Mouse (Mus musculus) neural tube, embryonic 13.5 days (tissue): ENCODE measurements around the gene Bscl2. TPM values are rescaled to one million over a fixed set of nuclear protein-coding genes. Genes with fewer than 3 reads are reported as not detected.

Experiments used
- ATAC-seq: fragments of 200-750 bp; cut with Nextera tagmentation; 2 replicates; pipeline ENCODE4 v1.8.0; 2017; ENCODE audit warnings: low read depth, mild to moderate bottlenecking, moderate TSS enrichment, moderate library complexity
- H3K27ac ChIP-seq: fragments of 300-500 bp; sonication (generic); replicated peaks from 2 replicates; pipeline ENCODE4 v1.5.1; 2015; ENCODE audit warnings: moderate library complexity, mild to moderate bottlenecking, inconsistent platforms
- H3K27me3 ChIP-seq: fragments of 300-500 bp; sonication (generic); 2 replicates; pipeline ENCODE4 v1.6.1; 2015; ENCODE audit warnings: mild to moderate bottlenecking, inconsistent platforms
- H3K36me3 ChIP-seq: fragments of 300-500 bp; sonication (generic); 2 replicates; pipeline ENCODE4 v1.6.1; 2015; ENCODE audit warnings: mild to moderate bottlenecking, inconsistent platforms
- H3K4me1 ChIP-seq: fragments of 300-500 bp; sonication (generic); replicated peaks from 2 replicates; pipeline ENCODE4 v1.6.1; 2015; ENCODE audit warnings: inconsistent platforms
- H3K4me2 ChIP-seq: fragments of 300-500 bp; sonication (generic); 2 replicates; pipeline ENCODE4 v1.6.1; 2015; ENCODE audit warnings: inconsistent platforms, mild to moderate bottlenecking, moderate library complexity
- H3K4me3 ChIP-seq: fragments of 300-500 bp; sonication (generic); 2 replicates; pipeline ENCODE4 v1.5.1; 2015; ENCODE audit warnings: mild to moderate bottlenecking, inconsistent platforms
- H3K9ac ChIP-seq: fragments of 300-500 bp; sonication (generic); 2 replicates; pipeline ENCODE4 v1.6.1; 2015; ENCODE audit warnings: moderate library complexity, mild to moderate bottlenecking, inconsistent platforms
- H3K9me3 ChIP-seq: fragments of 300-500 bp; sonication (generic); 2 replicates; pipeline ENCODE4 v1.6.1; 2016; ENCODE audit warnings: inconsistent platforms
- WGBS: fragments of 180-500 bp; shearing (Covaris S2); methylation state at CpG from one replicate; pipeline ENCODE4 v1.1.7; 2015; 5-methylcytosine and 5-hydroxymethylcytosine counted together
- polyA plus RNA-seq: library from polyadenylated mRNA; unstranded; fragments of >200 nt; fragmentation: Nextera tagmentation; extraction: Ambion mirVana; gene quantifications from 2 replicates; pipeline ENCODE4 v1.2.1, GENCODE M21; 2015

Bscl2 gene
- 82.5 and 84.2 TPM in 2 replicates for polyA plus RNA-seq

DNA sequence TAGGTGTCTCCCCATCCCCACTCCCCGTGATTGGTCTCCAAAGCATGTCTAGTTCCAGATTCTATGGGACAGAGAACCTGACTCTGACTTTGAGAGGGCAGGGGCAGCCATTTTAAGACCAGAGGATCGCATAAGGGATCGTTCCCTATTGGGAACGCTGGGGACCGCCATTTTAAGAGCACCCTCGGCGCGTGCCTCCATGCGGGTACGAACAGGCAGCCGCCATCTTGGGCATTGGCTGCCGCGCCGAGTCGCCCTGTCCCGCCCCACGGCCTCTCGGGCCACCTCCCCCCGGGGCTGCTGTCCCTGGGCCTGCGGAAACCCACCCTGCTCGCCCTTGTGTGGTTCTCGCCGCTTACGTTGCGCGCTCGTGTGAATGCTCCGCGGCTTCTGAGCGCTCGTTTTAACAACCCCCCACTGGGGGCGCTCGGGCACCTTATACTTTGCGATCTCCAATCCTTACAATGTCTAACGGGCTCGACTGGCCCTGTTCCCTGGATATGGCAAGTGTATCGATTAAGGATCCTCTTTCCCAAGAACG is at the start of gene Bscl2:
Gene Bscl2 (plus strand): TSS at position 217 of the 541 bp plus-strand sequence.
- Histone ChIP-seq H3K4me1 (peaks cover 51% of the 10 kb centered on the region), H3K9ac (peak within 1 kb of the TSS; percentile 93), H3K9me3 (no peaks in the 10 kb centered on the region), H3K4me2 (peak within 1 kb of the TSS; percentile 77), H3K36me3 (peaks cover 45% of the 10 kb centered on the region), H3K27ac (peak within 1 kb of the TSS; percentile 99), H3K4me3 (peak within 1 kb of the TSS; percentile 70), H3K27me3 (no peaks in the 10 kb centered on the region)
- WGBS: under 1% methylated on average over 38 of the region's 38 CpGs
- ATAC-seq: peak; percentile 71

DNA sequence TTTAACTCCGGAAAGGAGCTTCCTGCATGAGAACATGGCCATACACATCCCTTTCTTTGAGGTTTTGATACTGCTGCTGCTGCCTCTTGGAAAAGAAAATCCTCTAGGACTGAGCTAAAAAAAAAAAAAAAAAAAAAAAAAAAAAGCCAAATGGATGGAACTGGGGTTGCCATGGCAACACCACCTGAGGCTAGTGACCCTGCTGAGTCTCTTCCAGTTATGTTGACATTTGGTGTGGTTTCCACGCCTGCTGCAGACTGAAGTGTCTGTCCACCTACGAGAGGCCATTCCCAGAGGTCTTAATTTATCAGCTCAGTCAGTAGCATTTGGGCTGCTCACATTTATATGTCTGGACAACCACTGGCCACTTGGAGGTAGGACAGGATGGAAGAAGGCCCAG is 48.7 kb upstream of the Bscl2 start:
- 0 out of 2 replicates have a peak overlapping the region, but pooled peaks have one; percentile 19 for H3K27ac ChIP-seq
- peaks cover 26% of the 10 kb centered on the region for H3K36me3 ChIP-seq
- no peak overlapping the region for H3K4me3 ChIP-seq
- H3K9ac ChIP-seq: peak overlapping the region; percentile 38; the same call in 1 of the 2 replicates
- H3K27me3 ChIP-seq: no peaks in the 10 kb centered on the region
- H3K9me3 ChIP-seq: no peaks in the 10 kb centered on the region
- no peak overlapping the region for H3K4me2 ChIP-seq
- ATAC-seq: no peak
- WGBS: 23% methylated on average over 3 of the region's 3 CpGs
- peaks cover 22% of the 10 kb centered on the region for H3K4me1 ChIP-seq

DNA sequence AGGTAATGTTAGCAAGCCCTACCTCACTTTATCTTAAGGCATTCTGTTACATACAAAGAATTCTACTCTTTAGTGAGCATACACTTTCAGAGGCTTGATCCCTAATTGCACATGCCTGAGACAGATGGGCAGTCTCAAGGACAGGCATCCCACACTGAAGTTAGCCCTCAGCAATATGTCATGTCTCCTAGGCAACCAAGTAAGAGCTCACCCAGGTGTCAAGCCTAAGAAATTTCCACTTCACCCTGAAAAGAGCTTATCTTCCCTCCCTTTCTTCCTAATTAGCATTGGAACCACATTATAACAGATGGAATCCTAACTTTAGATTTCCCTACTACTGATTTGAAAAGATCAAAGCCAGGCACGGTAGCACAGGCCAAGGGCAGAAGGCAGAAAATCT is 48.1 kb upstream of the Bscl2 start:
- H3K27ac ChIP-seq: 0 out of 2 replicates have a peak overlapping the region, but pooled peaks have one; percentile 19
- ATAC-seq: no peak
- peaks cover 27% of the 10 kb centered on the region for H3K36me3 ChIP-seq
- H3K9ac ChIP-seq: peak overlapping the region; percentile 38; the same call in 1 of the 2 replicates
- H3K9me3 ChIP-seq: no peaks in the 10 kb centered on the region
- peaks cover 22% of the 10 kb centered on the region for H3K4me1 ChIP-seq
- WGBS: 62% methylated on average over 1 of the region's 1 CpGs
- no peak overlapping the region for H3K4me2 ChIP-seq
- H3K27me3 ChIP-seq: no peaks in the 10 kb centered on the region
- no peak overlapping the region for H3K4me3 ChIP-seq

DNA sequence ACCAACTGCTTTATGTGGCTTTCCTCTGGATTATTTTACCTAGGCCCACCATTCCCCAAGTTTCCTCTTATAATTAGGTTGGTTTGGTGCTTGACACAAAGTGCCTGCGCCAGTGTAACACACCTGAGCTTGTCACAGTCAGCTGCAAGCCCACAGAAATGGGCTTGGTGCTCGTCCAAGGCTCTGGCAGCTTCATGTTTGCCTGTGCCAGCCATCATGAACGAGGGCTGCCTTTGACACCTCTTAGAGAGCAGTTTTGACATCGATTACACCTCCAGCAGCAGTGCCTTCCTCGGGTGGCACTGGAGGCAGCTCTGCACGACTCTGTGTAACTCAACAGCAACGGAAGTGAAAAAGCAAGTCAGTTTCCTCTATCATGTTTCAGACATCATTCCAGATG is 47.1 kb upstream of the Bscl2 start:
- Histone ChIP-seq H3K9me3 (no peaks in the 10 kb centered on the region), H3K9ac (no peak overlapping the region), H3K27me3 (no peaks in the 10 kb centered on the region), H3K4me2 (no peak overlapping the region), H3K4me3 (no peak overlapping the region), H3K27ac (no peak overlapping the region), H3K4me1 (peaks cover 21% of the 10 kb centered on the region), H3K36me3 (peaks cover 37% of the 10 kb centered on the region)
- no peak for ATAC-seq
- 81% methylated on average over 7 of the region's 7 CpGs for whole genome bisulfite sequencing

DNA sequence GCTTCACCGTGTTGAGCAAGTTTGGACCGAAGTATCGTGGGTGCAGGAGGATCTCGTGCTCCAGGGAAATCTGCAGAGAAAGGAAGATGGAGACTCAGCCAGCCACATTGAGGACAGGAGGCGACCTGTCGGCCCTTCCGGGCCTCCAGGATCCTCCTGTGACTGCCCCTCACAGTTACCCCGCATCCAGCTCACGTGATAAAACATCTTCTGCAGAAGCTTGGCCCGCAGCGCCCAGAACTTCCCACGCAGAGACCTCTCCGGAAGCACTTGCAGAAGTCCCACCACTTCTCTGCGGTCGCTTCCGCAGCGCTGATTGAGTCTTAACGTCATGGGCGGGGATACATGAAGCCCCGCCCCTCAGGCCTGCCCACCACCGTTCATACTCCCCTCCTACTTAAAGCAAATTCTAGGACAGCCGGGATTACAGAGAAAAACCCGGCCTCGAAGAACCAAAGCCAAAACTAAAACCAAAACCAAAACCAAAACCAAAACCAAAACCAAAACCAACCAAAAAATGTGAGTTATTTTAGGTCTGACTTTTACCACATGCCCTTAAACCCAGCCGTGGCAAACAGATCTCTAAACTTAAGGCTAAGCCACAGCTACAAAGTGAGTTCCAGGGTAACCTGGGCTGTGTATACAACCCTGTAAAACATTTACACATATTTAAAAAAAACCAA is 38.9 kb upstream of the Bscl2 start, which contains the start of gene Polr2g:
Gene Polr2g (minus strand): TSS at position 314 of the 683 bp plus-strand sequence.
- 1% methylated on average over 25 of the region's 25 CpGs for WGBS
- peak; percentile 70 for ATAC-seq
- H3K9me3 ChIP-seq: no peaks in the 10 kb centered on the region

DNA sequence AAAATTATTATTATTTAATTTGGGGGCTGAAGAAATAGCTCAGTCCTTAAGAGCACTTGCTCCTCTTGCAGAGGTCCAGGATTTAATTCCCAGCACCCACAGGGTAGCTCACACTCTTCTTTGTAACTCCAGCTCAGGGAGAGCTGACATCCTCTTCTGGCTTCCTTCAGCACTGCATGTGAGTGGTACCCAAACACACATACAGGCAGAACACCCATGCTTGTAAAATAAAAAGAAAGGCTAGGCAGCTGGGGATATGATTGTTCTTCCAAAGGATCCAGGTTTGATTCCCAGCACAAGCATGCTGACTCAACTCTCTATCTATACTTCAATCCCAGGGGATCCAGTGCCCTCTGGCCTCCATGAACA is 38.3 kb upstream of the Bscl2 start:
- Histone ChIP-seq H3K9ac (no peak overlapping the region), H3K36me3 (peaks cover 24% of the 10 kb centered on the region), H3K27ac (no peak overlapping the region), H3K4me2 (peak overlapping the region; percentile 94), H3K27me3 (no peaks in the 10 kb centered on the region), H3K9me3 (no peaks in the 10 kb centered on the region), H3K4me1 (peaks cover 31% of the 10 kb centered on the region), H3K4me3 (peak overlapping the region; percentile 80)
- no peak for ATAC-seq

More for the DNA sequence above, 38.9 kb upstream of the Bscl2 start, which contains the start of gene Polr2g:
- Histone ChIP-seq H3K27ac (peak within 1 kb of the TSS; percentile 71), H3K4me2 (peak within 1 kb of the TSS; percentile 94), H3K9ac (peak within 1 kb of the TSS; percentile 84), H3K4me3 (peak within 1 kb of the TSS; percentile 80), H3K27me3 (no peaks in the 10 kb centered on the region), H3K36me3 (peaks cover 27% of the 10 kb centered on the region), H3K4me1 (peaks cover 30% of the 10 kb centered on the region)

DNA sequence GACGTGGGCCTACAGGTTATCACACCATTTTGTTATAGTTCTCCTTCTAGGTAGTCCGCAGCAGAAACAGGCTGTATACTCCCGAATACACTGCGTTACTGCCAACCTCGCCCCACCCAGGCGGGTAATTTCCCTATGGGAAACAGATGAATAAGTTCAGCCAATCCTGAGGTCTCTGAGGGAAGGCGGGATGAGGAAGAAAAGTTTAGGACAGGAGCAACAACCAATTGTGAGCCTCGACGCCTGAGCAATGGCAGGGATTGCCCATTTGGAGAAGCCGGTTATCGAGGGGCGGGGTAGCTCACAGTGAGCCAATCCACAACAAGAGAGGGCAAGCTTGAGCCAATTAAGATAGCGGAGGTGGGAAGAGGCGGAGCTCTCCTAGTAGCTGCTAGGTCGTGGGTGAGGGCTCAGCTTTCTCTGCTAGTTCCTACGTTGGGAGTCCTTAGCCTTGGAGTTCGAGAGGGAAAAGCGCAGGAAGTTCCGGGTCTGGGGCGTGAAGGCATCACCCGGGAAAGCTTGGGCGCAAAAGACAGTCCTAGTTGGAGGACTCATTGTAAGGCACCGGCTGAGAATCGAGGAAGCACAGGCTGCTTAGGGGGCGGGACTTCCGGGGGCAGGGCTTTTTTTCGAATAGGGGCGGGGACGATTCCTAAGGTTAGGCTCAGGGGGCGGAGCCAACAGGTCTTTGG is 35.0 kb upstream of the Bscl2 start, which contains the start of gene Zbtb3:
Gene Zbtb3 (plus strand): TSS at position 426 of the 692 bp plus-strand sequence.
- WGBS: 0% methylated on average over 30 of the region's 30 CpGs
- ATAC-seq: peak; percentile 98

DNA sequence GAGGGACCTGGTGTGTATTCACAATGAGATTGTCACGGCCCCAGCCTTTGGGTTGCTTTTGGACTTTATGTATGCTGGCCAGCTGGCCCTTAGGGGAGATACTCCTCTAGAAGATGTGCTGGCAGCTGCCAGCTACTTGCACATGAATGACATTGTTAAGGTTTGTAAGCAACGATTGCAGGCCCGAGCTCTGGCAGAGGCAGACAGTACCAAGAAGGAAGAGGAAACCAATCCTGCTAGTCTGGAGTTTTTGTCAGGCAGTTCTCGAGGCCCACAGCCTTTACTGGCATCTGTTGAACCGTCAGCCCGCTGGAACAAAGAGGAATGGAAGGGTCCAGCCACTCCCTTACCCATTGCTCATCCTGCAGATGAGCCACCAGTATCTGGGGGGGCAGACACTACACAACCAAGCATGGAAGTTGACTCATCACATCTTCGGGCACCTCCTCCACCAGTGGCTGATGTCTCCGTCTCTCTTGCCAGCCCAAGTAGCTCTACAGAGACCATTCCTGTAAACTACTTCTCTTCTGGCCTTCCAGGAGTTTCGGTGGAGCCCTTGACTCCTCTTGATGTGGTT is 34.0 kb upstream of the Bscl2 start:
- WGBS: 86% methylated on average over 9 of the region's 9 CpGs
- H3K36me3 ChIP-seq: peaks cover 38% of the 10 kb centered on the region
- H3K4me3 ChIP-seq: peak overlapping the region; percentile 52
- H3K27me3 ChIP-seq: no peaks in the 10 kb centered on the region
- no peaks in the 10 kb centered on the region for H3K9me3 ChIP-seq
- no peak for ATAC-seq
- H3K27ac ChIP-seq: peak overlapping the region; percentile 86
- peaks cover 28% of the 10 kb centered on the region for H3K4me1 ChIP-seq
- 0 out of 2 replicates have a peak overlapping the region, but pooled peaks have one; percentile 1 for H3K9ac ChIP-seq
- peak overlapping the region; percentile 60 for H3K4me2 ChIP-seq

More for the DNA sequence above, 35.0 kb upstream of the Bscl2 start, which contains the start of gene Zbtb3:
- H3K27me3 ChIP-seq: no peaks in the 10 kb centered on the region
- H3K9ac ChIP-seq: peak within 1 kb of the TSS; percentile 65
- H3K36me3 ChIP-seq: peaks cover 32% of the 10 kb centered on the region
- H3K27ac ChIP-seq: peak within 1 kb of the TSS; percentile 86
- peaks cover 36% of the 10 kb centered on the region for H3K4me1 ChIP-seq
- no peaks in the 10 kb centered on the region for H3K9me3 ChIP-seq
- peak within 1 kb of the TSS; percentile 60 for H3K4me2 ChIP-seq
- peak within 1 kb of the TSS; percentile 52 for H3K4me3 ChIP-seq

DNA sequence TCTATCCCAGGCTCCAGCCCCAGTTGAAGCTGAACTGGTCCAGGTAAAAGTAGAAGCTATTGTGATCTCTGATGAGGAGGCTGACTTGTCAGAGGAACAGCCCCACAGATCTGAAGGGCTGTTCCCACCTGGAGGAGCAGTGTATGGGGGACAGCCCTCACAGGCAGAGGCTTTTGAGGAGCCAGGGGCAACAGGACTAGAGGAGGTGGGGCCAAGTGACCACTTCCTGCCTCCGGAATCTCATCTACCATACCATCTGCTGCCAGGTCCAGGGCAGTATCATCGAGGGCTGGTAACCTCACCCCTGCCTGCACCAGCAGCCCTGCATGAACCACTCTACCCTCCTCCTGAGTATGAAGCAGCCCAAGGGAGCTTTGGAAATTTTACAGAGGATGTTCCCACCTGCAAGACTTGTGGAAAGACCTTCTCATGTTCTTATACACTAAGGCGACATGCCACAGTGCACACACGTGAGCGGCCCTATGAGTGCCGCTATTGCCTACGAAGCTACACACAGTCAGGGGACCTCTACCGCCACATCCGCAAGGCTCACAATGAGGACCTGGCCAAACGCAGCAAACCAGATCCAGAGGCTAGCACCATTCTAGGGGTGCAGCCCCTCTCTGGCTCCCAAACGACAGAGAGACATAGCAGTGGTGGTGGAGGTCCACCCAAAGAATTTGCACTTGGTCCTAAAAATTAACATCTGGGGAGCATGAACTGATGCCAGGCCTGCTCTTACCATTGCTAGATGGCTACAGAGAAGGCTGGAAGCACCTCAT is 33.2 kb upstream of the Bscl2 start:
- Histone ChIP-seq H3K9ac (no peak overlapping the region), H3K4me2 (no peak overlapping the region), H3K4me1 (peaks cover 23% of the 10 kb centered on the region), H3K27ac (no peak overlapping the region), H3K36me3 (peaks cover 46% of the 10 kb centered on the region), H3K4me3 (no peak overlapping the region), H3K27me3 (no peaks in the 10 kb centered on the region), H3K9me3 (no peaks in the 10 kb centered on the region)
- no peak for ATAC-seq
- 95% methylated on average over 11 of the region's 11 CpGs for WGBS

DNA sequence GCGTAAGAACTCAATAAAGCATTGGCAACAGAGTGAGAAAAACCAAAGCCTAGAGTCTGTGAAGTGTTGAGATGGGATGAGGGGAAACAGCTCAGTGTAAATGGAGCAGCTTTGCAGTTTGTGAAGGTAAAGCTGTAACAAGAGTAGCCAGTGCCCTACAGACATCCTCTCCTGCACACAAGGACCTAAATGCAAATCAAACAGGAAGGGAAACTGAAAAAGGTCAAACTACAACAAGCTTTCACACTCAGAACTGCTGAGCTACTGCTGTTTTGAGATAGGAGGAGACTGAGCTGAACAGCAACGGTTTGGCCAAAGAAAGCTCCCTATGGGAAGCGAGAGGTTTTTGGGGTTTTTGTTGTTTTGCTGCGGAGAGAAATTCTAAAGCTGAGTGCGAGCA is 30.5 kb upstream of the Bscl2 start:
- peaks cover 19% of the 10 kb centered on the region for H3K4me1 ChIP-seq
- no peak overlapping the region for H3K27ac ChIP-seq
- no peak for ATAC-seq
- peaks cover 67% of the 10 kb centered on the region for H3K36me3 ChIP-seq
- no peak overlapping the region for H3K4me3 ChIP-seq
- H3K4me2 ChIP-seq: no peak overlapping the region
- no peaks in the 10 kb centered on the region for H3K9me3 ChIP-seq
- H3K27me3 ChIP-seq: no peaks in the 10 kb centered on the region
- H3K9ac ChIP-seq: no peak overlapping the region
- 96% methylated on average over 5 of the region's 5 CpGs for WGBS

DNA sequence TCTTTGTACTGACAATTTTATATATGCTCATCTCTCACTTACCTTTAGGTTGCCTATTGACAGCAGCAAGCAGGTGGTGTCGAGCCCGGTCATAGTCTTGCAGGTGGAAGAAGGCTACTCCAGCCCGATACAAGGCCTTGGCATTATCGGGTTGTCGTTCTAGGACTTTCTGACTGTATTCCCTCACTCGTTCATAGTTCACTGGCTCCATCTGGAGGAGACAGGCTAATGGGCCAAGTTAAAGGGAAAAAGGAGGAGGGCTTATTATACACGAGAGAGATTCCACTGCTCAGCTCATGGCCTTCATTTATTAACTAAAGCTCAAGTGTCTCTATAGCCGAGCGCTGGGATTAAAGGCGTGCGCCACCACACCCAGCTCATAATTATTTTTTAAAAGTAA is 21.5 kb upstream of the Bscl2 start:
- Histone ChIP-seq H3K4me3 (peak overlapping the region; percentile 1; the same call in 1 of the 2 replicates), H3K27me3 (no peaks in the 10 kb centered on the region), H3K4me1 (peaks cover 43% of the 10 kb centered on the region), H3K4me2 (0 out of 2 replicates have a peak overlapping the region, but pooled peaks have one; percentile 24), H3K27ac (no peak overlapping the region), H3K9me3 (no peaks in the 10 kb centered on the region), H3K9ac (peak overlapping the region; percentile 51; the same call in 1 of the 2 replicates), H3K36me3 (peaks cover 49% of the 10 kb centered on the region)
- WGBS: 73% methylated on average over 11 of the region's 11 CpGs
- no peak for ATAC-seq
